Mouse (Mus musculus): ENCODE results near the gene Foxm1.

DNA sequence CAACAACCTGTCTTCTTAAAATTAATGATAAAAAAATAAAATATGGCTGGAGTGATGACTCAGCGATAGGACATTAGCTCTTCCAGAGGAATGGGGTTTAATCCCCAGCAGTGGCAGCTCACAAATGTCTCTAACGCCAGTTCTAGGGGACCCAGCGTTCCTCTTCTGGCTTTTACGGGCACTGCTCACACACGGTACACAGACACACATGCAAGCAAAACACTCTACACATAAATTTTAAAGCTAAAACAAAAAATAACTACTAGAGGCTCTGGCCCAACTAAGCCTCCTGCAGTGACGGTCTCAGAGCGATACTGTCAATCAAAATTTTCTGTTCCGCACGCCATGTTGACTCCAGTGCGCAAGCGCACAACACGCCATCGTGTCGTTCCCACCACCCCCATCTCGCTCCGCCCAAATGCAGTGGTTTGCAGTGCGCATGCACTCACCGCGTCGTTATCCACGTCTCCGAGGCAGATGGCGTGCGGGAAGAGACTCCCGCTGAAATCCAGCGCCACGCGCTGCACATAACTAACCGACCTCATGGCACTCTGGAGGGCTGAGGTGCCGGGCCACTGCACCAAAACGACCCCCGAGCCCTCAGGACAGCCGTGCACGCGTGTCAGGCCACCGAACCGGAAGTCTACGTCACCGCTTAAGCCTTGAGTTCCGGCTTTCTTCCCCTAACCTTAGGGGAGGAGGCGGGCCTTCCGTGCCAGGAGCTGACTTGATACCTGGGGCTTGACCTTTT, 61.7 kb downstream of the Foxm1 start, which contains the start of gene Itfg2:
- TF ChIP-seq EP300 (optimal IDR thresholded peaks at IDR 0.05) (peak; percentile 22), CTCF (IDR thresholded peaks at IDR 0.05; ENCODE audit: low read depth) (peak; percentile 10; the same call in 1 of the 2 replicates)
